In genomic region chr4:141617299-141617698, GRCm38 (mm10) we compare ENCODE assay signal across 7 mouse cellular contexts. TPM values are rescaled to one million over a fixed set of nuclear protein-coding genes. Genes with fewer than 3 reads are reported as not detected.
DNase-seq lines count a peak whose midpoint lies in the region; ATAC-seq and TF ChIP-seq lines count a peak whose summit lies in the region.

No protein-coding gene starts in this region.

- WGBS in hindbrain, embryonic 15.5 days: 6% methylated on average over 20 of the region's 20 CpGs
- WGBS in macrophage (ENCODE audit: missing documents): 8% methylated on average over 20 of the region's 20 CpGs

- 0 out of 2 replicates have a peak, but pooled peaks have one; percentile 39 for ATAC-seq in hindbrain, embryonic 15.5 days (ENCODE audit: low FRiP score, low read depth)

- no peaks in the 10 kb centered on the region for H3K27me3 ChIP-seq in hindbrain, embryonic 15.5 days

- TF ChIP-seq CTCF in left cerebral cortex, adult 2 months (IDR thresholded peaks at IDR 0.05): peak; percentile 48

- H3K4me2 ChIP-seq in hindbrain, embryonic 15.5 days: peak overlapping the region; percentile 43

- H3K9me3 ChIP-seq in hindbrain, embryonic 15.5 days: no peaks in the 10 kb centered on the region

- no peak overlapping the region for H3K4me3 ChIP-seq in hindbrain, embryonic 15.5 days
- no peak overlapping the region for H3K4me3 ChIP-seq in left cerebral cortex, adult 2 months
- H3K4me3 ChIP-seq in macrophage (ENCODE audit: inconsistent target): peak overlapping the region; percentile 34

- H3K4me1 ChIP-seq in hindbrain, embryonic 15.5 days (replicated peaks): peaks cover 8% of the 10 kb centered on the region

- no peaks in the 10 kb centered on the region for H3K36me3 ChIP-seq in hindbrain, embryonic 15.5 days
- H3K36me3 ChIP-seq in macrophage (ENCODE audit: inconsistent target): no peaks in the 10 kb centered on the region

- no peaks in the 10 kb centered on the region for H3K79me2 ChIP-seq in macrophage (ENCODE audit: inconsistent target)

- H3K9ac ChIP-seq in hindbrain, embryonic 15.5 days: no peak overlapping the region

- H3K27ac ChIP-seq in hindbrain, embryonic 15.5 days (replicated peaks): no peak overlapping the region
- no peak overlapping the region for H3K27ac ChIP-seq in left cerebral cortex, adult 2 months
- H3K27ac ChIP-seq in macrophage: peak overlapping the region; percentile 2; the same call in 1 of the 2 replicates

- intact Hi-C loops in left cerebral cortex, adult 2 months (cut with DNase I): no loop called here

- peak; percentile 85 for DNase-seq in R1 (ENCODE audit: low read depth, low spot score)
- peak; percentile 33 for DNase-seq in c-Kit-positive CD71-positive TER-119-negative erythroid progenitor cells, embryonic 14.5 days (ENCODE audit: low read depth)
- DNase-seq in gastrocnemius, adult 18-20 months (ENCODE audit: low spot score): peak; percentile 74
- peak; percentile 52 to 58 for DNase-seq in left cerebral cortex, adult 2 months (ENCODE audit: extremely low spot score in 1 of 2, low spot score in 2 of 2)
- DNase-seq in right cerebral cortex, postnatal 25 days: peak; percentile 51

RNA-seq across cellular contexts. Expression of gene Tmem82, which starts 1.1 kb away (rescaled TPM):
- total RNA-seq in gastrocnemius, adult 18-20 months (2021): under 1 TPM; 0.55 to 0.62 TPM
- 0.36 and 0.58 TPM in 2 replicates for polyA plus RNA-seq in hindbrain, embryonic 15.5 days (2015; fragmentation: Nextera tagmentation; extraction: Ambion mirVana)
- 1 to 10 TPM in 1 of 2 experiments, under 1 TPM in 1; 0.30 to 1.1 TPM for total RNA-seq in left cerebral cortex, adult 2 months (2021)
- 10 to 100 TPM in 9 of 26 experiments, 1 to 10 TPM in 17; 1.6 to 19.7 (median 6.3) TPM for total RNA-seq in macrophage (2018; cell fraction: chromatin; rRNA removed)
- 1 to 10 TPM; 1.1 to 4.7 (median 1.9) TPM for total RNA-seq in macrophage (2018; cell fraction: cytosol; rRNA removed)
- 10 to 100 TPM in 10 of 26 experiments, 1 to 10 TPM in 16; 1.8 to 21.2 (median 6.3) TPM for total RNA-seq in macrophage (2018; cell fraction: nucleus; rRNA removed)
- polyA plus RNA-seq in macrophage (2018): 1.3 to 4.5 TPM (median 2.7 TPM) in 3 replicates

RNA-seq across cellular contexts. Expression of gene Slc25a34, which starts 6.3 kb away (rescaled TPM):
- total RNA-seq in gastrocnemius, adult 18-20 months (2021): 10 to 100 TPM; 13.3 to 15.7 TPM
- polyA plus RNA-seq in hindbrain, embryonic 15.5 days (2015; fragmentation: Nextera tagmentation; extraction: Ambion mirVana): 0.19 and 0.28 TPM in 2 replicates
- 1 to 10 TPM; 3.2 TPM for total RNA-seq in left cerebral cortex, adult 2 months (2021)
- total RNA-seq in macrophage (2018; cell fraction: chromatin; rRNA removed): 1 to 10 TPM in 12 of 26 experiments, under 1 TPM in 10, not detected in 4; 0.26 to 3.6 (median 1.0) TPM
- total RNA-seq in macrophage (2018; cell fraction: cytosol; rRNA removed): under 1 TPM in 9 of 26 experiments, not detected in 17; 0.05 to 0.18 (median 0.07) TPM
- 1 to 10 TPM in 8 of 26 experiments, under 1 TPM in 17, not detected in 1; 0.17 to 3.0 (median 0.60) TPM for total RNA-seq in macrophage (2018; cell fraction: nucleus; rRNA removed)
- polyA plus RNA-seq in macrophage (2018): 0.09 to 0.17 TPM in 2 of 3 replicates, not detected in the other

RNA-seq across cellular contexts. Expression of gene Fblim1, which starts 11.4 kb away (rescaled TPM):
- 1 to 10 TPM in 1 of 2 experiments, under 1 TPM in 1; 0.90 to 1.1 TPM for total RNA-seq in gastrocnemius, adult 18-20 months (2021)
- polyA plus RNA-seq in hindbrain, embryonic 15.5 days (2015; fragmentation: Nextera tagmentation; extraction: Ambion mirVana): 37.7 and 49.9 TPM in 2 replicates
- 1 to 10 TPM in 1 of 2 experiments, under 1 TPM in 1; 0.75 to 1.1 TPM for total RNA-seq in left cerebral cortex, adult 2 months (2021)
- total RNA-seq in macrophage (2018; cell fraction: chromatin; rRNA removed): 100 to 1,000 TPM in 9 of 26 experiments, 10 to 100 TPM in 16, 1 to 10 TPM in 1; 9.8 to 227 (median 60.4) TPM
- 100 to 1,000 TPM in 25 of 26 experiments, 10 to 100 TPM in 1; 90.3 to 218 (median 142) TPM for total RNA-seq in macrophage (2018; cell fraction: cytosol; rRNA removed)
- total RNA-seq in macrophage (2018; cell fraction: nucleus; rRNA removed): 100 to 1,000 TPM in 10 of 26 experiments, 10 to 100 TPM in 16; 20.4 to 193 (median 83.3) TPM
- 107 to 177 TPM (median 134 TPM) in 3 replicates for polyA plus RNA-seq in macrophage (2018)

RNA-seq across cellular contexts. Expression of gene Plekhm2, which starts 47.4 kb away (rescaled TPM):
- total RNA-seq in gastrocnemius, adult 18-20 months (2021): 10 to 100 TPM; 28.9 to 34.5 TPM
- 8.2 and 9.9 TPM in 2 replicates for polyA plus RNA-seq in hindbrain, embryonic 15.5 days (2015; fragmentation: Nextera tagmentation; extraction: Ambion mirVana)
- 10 to 100 TPM; 90.1 to 94.2 TPM for total RNA-seq in left cerebral cortex, adult 2 months (2021)
- 100 to 1,000 TPM; 143 to 432 (median 230) TPM for total RNA-seq in macrophage (2018; cell fraction: chromatin; rRNA removed)
- total RNA-seq in macrophage (2018; cell fraction: cytosol; rRNA removed): 10 to 100 TPM; 31.1 to 84.7 (median 52.3) TPM
- 100 to 1,000 TPM in 23 of 26 experiments, 10 to 100 TPM in 3; 82.0 to 320 (median 157) TPM for total RNA-seq in macrophage (2018; cell fraction: nucleus; rRNA removed)
- polyA plus RNA-seq in macrophage (2018): 44.8 to 76.0 TPM (median 74.2 TPM) in 3 replicates

Comparison
In these comparisons a context has a peak if more than half of its experiments do, and no peak if none do; other contexts are left out.
1. DNase-seq: peak in every context shown above with its lines; median percentile 85 in R1; 74 in gastrocnemius, adult 18-20 months; 55 in left cerebral cortex, adult 2 months; 51 in right cerebral cortex, postnatal 25 days; 33 in c-Kit-positive CD71-positive TER-119-negative erythroid progenitor cells, embryonic 14.5 days.